Mouse (Mus musculus): Measurements from ENCODE around the gene Gtf2f2. TPM values are rescaled to one million over a fixed set of nuclear protein-coding genes. Genes with fewer than 3 reads are reported as not detected.

Gtf2f2 gene
- polyA plus RNA-seq, 1 experiment from 2014 or later = 31.7 TPM

- H3K4me2 ChIP-seq (ENCODE audit: low read depth, low read length) = peak overlapping the region; percentile 22; the same call in 1 of the 2 replicates
- WGBS = 7% methylated on average over 7 of the region's 7 CpGs
Measured at GRCm38 (mm10) chr14:75863549-75864409, 146.9 kb downstream of the Gtf2f2 start.

DNA sequence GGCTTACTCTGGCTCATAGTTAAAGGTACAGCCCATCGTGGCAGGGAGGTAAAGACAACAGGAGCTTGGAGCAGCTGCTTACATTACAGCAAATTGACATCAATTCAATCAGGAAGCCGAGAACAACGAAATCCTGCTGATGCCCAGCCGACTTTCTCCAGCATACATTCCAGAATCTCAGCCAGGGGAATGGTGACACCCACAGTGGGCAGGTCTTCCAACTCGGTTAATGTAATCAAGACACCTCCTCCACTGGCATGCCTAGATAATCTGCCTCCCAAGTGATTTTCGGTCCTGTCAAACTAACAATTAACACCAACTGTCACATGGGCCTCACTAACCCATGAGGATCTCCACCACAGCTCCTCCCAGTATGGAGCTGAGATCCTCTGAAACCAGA lies 148.0 kb downstream of the Gtf2f2 start:
- H3K4me3 ChIP-seq (ENCODE audit: low read length) = no peak overlapping the region
- 85% methylated on average over 6 of the region's 6 CpGs for WGBS
- H3K27ac ChIP-seq (ENCODE audit: low read length) = peak overlapping the region; percentile 54

More at GRCm38 (mm10) chr14:75863549-75864409, 146.9 kb downstream of the Gtf2f2 start:
- H3K27ac ChIP-seq (ENCODE audit: low read length) = peak overlapping the region; percentile 90
- peak; percentile 96 for ATAC-seq
- no peaks in the 10 kb centered on the region for H3K27me3 ChIP-seq (replicated peaks; ENCODE audit: control insufficient read depth, insufficient read depth, low read length)
- peaks cover 5% of the 10 kb centered on the region; the same call in 1 of the 2 replicates for H3K9me3 ChIP-seq (ENCODE audit: control insufficient read depth, low read length)
- no peak overlapping the region for H3K4me3 ChIP-seq (ENCODE audit: low read length)
- H3K9ac ChIP-seq (ENCODE audit: low read depth, low read length) = no peak overlapping the region
- peaks cover 9% of the 10 kb centered on the region for H3K4me1 ChIP-seq (ENCODE audit: control insufficient read depth, insufficient read depth, low read length)
- no peaks in the 10 kb centered on the region for H3K36me3 ChIP-seq (ENCODE audit: control insufficient read depth, insufficient read depth, low read length)

GRCm38 (mm10) chr14:75859619-75860018 lies 151.0 kb downstream of the Gtf2f2 start:
- peaks cover 9% of the 10 kb centered on the region for H3K4me1 ChIP-seq (ENCODE audit: control insufficient read depth, insufficient read depth, low read length)
- WGBS = 79% methylated on average over 2 of the region's 2 CpGs
- no peak overlapping the region for H3K27ac ChIP-seq (ENCODE audit: low read length)
- ATAC-seq = no peak
- H3K9me3 ChIP-seq (ENCODE audit: control insufficient read depth, low read length) = peaks cover 5% of the 10 kb centered on the region; the same call in 1 of the 2 replicates
- no peak overlapping the region for H3K9ac ChIP-seq (ENCODE audit: low read depth, low read length)
- H3K4me2 ChIP-seq (ENCODE audit: low read depth, low read length) = no peak overlapping the region
- H3K36me3 ChIP-seq (ENCODE audit: control insufficient read depth, insufficient read depth, low read length) = no peaks in the 10 kb centered on the region
- no peak overlapping the region for H3K4me3 ChIP-seq (ENCODE audit: low read length)
- H3K27me3 ChIP-seq (replicated peaks; ENCODE audit: control insufficient read depth, insufficient read depth, low read length) = no peaks in the 10 kb centered on the region

More for the DNA sequence above, 148.0 kb downstream of the Gtf2f2 start:
- H3K9me3 ChIP-seq (ENCODE audit: control insufficient read depth, low read length) = peaks cover 5% of the 10 kb centered on the region; the same call in 1 of the 2 replicates
- H3K9ac ChIP-seq (ENCODE audit: low read depth, low read length) = no peak overlapping the region
- peaks cover 9% of the 10 kb centered on the region for H3K4me1 ChIP-seq (ENCODE audit: control insufficient read depth, insufficient read depth, low read length)
- no peaks in the 10 kb centered on the region for H3K27me3 ChIP-seq (replicated peaks; ENCODE audit: control insufficient read depth, insufficient read depth, low read length)
- no peak overlapping the region for H3K4me2 ChIP-seq (ENCODE audit: low read depth, low read length)
- no peak for ATAC-seq
- no peaks in the 10 kb centered on the region for H3K36me3 ChIP-seq (ENCODE audit: control insufficient read depth, insufficient read depth, low read length)

DNA sequence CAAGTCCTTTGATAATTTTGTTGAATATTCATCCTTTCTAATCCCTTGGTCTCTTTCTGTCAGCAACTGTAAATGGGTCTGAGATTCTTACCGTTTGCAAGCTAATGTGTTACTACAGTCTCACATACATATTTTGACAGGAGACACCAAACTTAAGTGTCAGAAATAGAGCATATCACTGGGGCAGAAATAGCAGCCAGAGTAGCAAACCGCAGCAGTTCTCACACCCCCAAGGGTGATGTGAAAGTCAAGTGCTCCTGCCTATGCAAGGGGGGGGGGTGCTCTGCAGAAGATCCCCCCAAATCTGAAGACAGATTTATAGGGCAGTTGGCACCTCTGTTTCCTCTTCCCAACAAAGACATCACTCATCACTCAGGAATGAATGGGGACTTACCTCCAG lies 152.5 kb downstream of the Gtf2f2 start:
- WGBS = 64% methylated on average over 2 of the region's 2 CpGs
- no peak overlapping the region for H3K4me2 ChIP-seq (ENCODE audit: low read depth, low read length)
- H3K27me3 ChIP-seq (replicated peaks; ENCODE audit: control insufficient read depth, insufficient read depth, low read length) = no peaks in the 10 kb centered on the region
- H3K9me3 ChIP-seq (ENCODE audit: control insufficient read depth, low read length) = peaks cover 5% of the 10 kb centered on the region; the same call in 1 of the 2 replicates
- no peak for ATAC-seq
- no peaks in the 10 kb centered on the region for H3K36me3 ChIP-seq (ENCODE audit: control insufficient read depth, insufficient read depth, low read length)
- no peak overlapping the region for H3K4me3 ChIP-seq (ENCODE audit: low read length)
- H3K27ac ChIP-seq (ENCODE audit: low read length) = no peak overlapping the region
- H3K4me1 ChIP-seq (ENCODE audit: control insufficient read depth, insufficient read depth, low read length) = no peaks in the 10 kb centered on the region
- H3K9ac ChIP-seq (ENCODE audit: low read depth, low read length) = no peak overlapping the region

DNA sequence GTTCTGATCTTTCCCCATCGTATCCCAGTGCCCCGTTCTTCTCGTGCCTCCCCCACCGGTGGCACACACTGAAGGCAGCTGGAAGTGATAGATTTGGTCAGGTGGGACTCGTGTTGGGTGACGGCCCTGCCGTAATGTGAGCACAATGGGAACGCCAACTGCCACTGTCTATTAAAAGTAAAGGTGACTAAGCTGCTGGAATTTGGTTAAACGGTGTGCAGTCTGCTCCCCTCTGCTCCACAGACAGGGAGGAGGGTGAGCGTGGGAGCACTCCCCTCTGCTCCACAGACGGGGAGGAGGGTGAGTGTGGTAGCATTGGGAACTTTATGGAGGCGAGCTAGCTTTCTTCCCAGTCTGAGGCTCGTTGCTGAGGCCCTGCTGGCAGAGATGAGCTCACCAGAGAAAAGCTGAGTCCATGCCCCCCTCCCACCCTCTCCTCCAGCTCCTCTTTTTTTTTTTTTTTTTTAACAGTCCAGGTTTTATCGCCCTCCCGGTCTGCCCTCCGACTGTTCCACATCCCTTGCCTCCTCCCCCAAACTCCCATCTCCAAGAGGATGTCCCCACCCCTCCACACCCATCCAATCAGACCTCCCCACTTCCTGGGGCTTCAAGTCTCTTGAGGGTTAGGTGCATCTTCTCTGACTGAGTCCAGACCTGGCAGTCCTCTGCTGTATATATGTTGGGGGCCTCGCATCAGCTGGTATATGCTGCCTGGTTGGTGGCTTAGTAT lies 155.2 kb downstream of the Gtf2f2 start:
- no peaks in the 10 kb centered on the region for H3K36me3 ChIP-seq (ENCODE audit: control insufficient read depth, insufficient read depth, low read length)
- no peak overlapping the region for H3K27ac ChIP-seq (ENCODE audit: low read length)
- H3K9ac ChIP-seq (ENCODE audit: low read depth, low read length) = no peak overlapping the region
- no peaks in the 10 kb centered on the region for H3K4me1 ChIP-seq (ENCODE audit: control insufficient read depth, insufficient read depth, low read length)
- no peak overlapping the region for H3K4me3 ChIP-seq (ENCODE audit: low read length)
- 61% methylated on average over 17 of the region's 17 CpGs for WGBS
- ATAC-seq = no peak
- H3K27me3 ChIP-seq (replicated peaks; ENCODE audit: control insufficient read depth, insufficient read depth, low read length) = no peaks in the 10 kb centered on the region
- peaks cover 3% of the 10 kb centered on the region; the same call in 1 of the 2 replicates for H3K9me3 ChIP-seq (ENCODE audit: control insufficient read depth, low read length)
- H3K4me2 ChIP-seq (ENCODE audit: low read depth, low read length) = no peak overlapping the region

GRCm38 (mm10) chr14:75852016-75852415 lies 158.6 kb downstream of the Gtf2f2 start:
- no peak overlapping the region for H3K4me3 ChIP-seq (ENCODE audit: low read length)
- no peak overlapping the region for H3K27ac ChIP-seq (ENCODE audit: low read length)
- H3K4me2 ChIP-seq (ENCODE audit: low read depth, low read length) = no peak overlapping the region
- no peaks in the 10 kb centered on the region for H3K27me3 ChIP-seq (replicated peaks; ENCODE audit: control insufficient read depth, insufficient read depth, low read length)
- H3K4me1 ChIP-seq (ENCODE audit: control insufficient read depth, insufficient read depth, low read length) = peaks cover 8% of the 10 kb centered on the region; the same call in 1 of the 2 replicates
- no peak for ATAC-seq
- 88% methylated on average over 5 of the region's 5 CpGs for WGBS
- peaks cover 3% of the 10 kb centered on the region; the same call in 1 of the 2 replicates for H3K9me3 ChIP-seq (ENCODE audit: control insufficient read depth, low read length)
- H3K9ac ChIP-seq (ENCODE audit: low read depth, low read length) = no peak overlapping the region
- H3K36me3 ChIP-seq (ENCODE audit: control insufficient read depth, insufficient read depth, low read length) = peaks cover 17% of the 10 kb centered on the region

GRCm38 (mm10) chr14:75850819-75851218 lies 159.8 kb downstream of the Gtf2f2 start:
- Histone ChIP-seq H3K9ac (ENCODE audit: low read depth, low read length) (no peak overlapping the region), H3K9me3 (ENCODE audit: control insufficient read depth, low read length) (peaks cover 3% of the 10 kb centered on the region; the same call in 1 of the 2 replicates), H3K36me3 (ENCODE audit: control insufficient read depth, insufficient read depth, low read length) (peaks cover 20% of the 10 kb centered on the region), H3K27ac (ENCODE audit: low read length) (no peak overlapping the region), H3K4me2 (ENCODE audit: low read depth, low read length) (no peak overlapping the region), H3K4me3 (ENCODE audit: low read length) (no peak overlapping the region), H3K27me3 (replicated peaks; ENCODE audit: control insufficient read depth, insufficient read depth, low read length) (no peaks in the 10 kb centered on the region), H3K4me1 (ENCODE audit: control insufficient read depth, insufficient read depth, low read length) (peaks cover 13% of the 10 kb centered on the region)
- 73% methylated on average over 6 of the region's 6 CpGs for WGBS
- no peak for ATAC-seq

- 87% methylated on average over 6 of the region's 6 CpGs for WGBS
- no peak overlapping the region for H3K4me3 ChIP-seq (ENCODE audit: low read length)
- H3K4me2 ChIP-seq (ENCODE audit: low read depth, low read length) = no peak overlapping the region
- peaks cover 13% of the 10 kb centered on the region for H3K4me1 ChIP-seq (ENCODE audit: control insufficient read depth, insufficient read depth, low read length)
- no peak overlapping the region for H3K9ac ChIP-seq (ENCODE audit: low read depth, low read length)
- H3K36me3 ChIP-seq (ENCODE audit: control insufficient read depth, insufficient read depth, low read length) = peaks cover 20% of the 10 kb centered on the region
- no peak for ATAC-seq
- H3K27me3 ChIP-seq (replicated peaks; ENCODE audit: control insufficient read depth, insufficient read depth, low read length) = no peaks in the 10 kb centered on the region
- H3K27ac ChIP-seq (ENCODE audit: low read length) = no peak overlapping the region
- peaks cover 3% of the 10 kb centered on the region; the same call in 1 of the 2 replicates for H3K9me3 ChIP-seq (ENCODE audit: control insufficient read depth, low read length)
Measured at GRCm38 (mm10) chr14:75849842-75850568, 160.7 kb downstream of the Gtf2f2 start.

- Histone ChIP-seq H3K4me3 (ENCODE audit: low read length) (no peak overlapping the region), H3K36me3 (ENCODE audit: control insufficient read depth, insufficient read depth, low read length) (peaks cover 20% of the 10 kb centered on the region), H3K4me1 (ENCODE audit: control insufficient read depth, insufficient read depth, low read length) (peaks cover 13% of the 10 kb centered on the region), H3K9me3 (ENCODE audit: control insufficient read depth, low read length) (peaks cover 3% of the 10 kb centered on the region; the same call in 1 of the 2 replicates), H3K27me3 (replicated peaks; ENCODE audit: control insufficient read depth, insufficient read depth, low read length) (no peaks in the 10 kb centered on the region), H3K27ac (ENCODE audit: low read length) (no peak overlapping the region), H3K9ac (ENCODE audit: low read depth, low read length) (no peak overlapping the region), H3K4me2 (ENCODE audit: low read depth, low read length) (no peak overlapping the region)
- 83% methylated on average over 5 of the region's 5 CpGs for WGBS
- no peak for ATAC-seq
Measured at GRCm38 (mm10) chr14:75849236-75849635, 161.4 kb downstream of the Gtf2f2 start.

All from intestine, embryonic 16.5 days (tissue).